Mouse (Mus musculus) adrenal gland, postnatal 10 days (tissue): ENCODE measurements around the gene Frem3. TPM values are rescaled to one million over a fixed set of nuclear protein-coding genes. Genes with fewer than 3 reads are reported as not detected.

Source experiments
- DNase-seq: peaks from one replicate; pipeline ENCODE4 v3.0.0; 2021; ENCODE audit warnings: mixed read lengths
- total RNA-seq, 2 experiments: library from RNA; stranded (reverse); gene quantifications; 2 replicates each; pipeline ENCODE4 v1.2.3; 2021

Frem3 gene
- total RNA-seq, 2 experiments from 2014 or later, result not detected

GRCm38 (mm10) chr8:80710670-80711400 lies 100.0 kb downstream of the Frem3 start:
- DNase-seq, result peak; percentile 42

- DNase-seq, result no peak
These were observed 103.6 kb downstream of the Frem3 start for GRCm38 (mm10) chr8:80714461-80714860.

- DNase-seq, result no peak
These were observed 121.4 kb downstream of the Frem3 start for GRCm38 (mm10) chr8:80732326-80732725.

DNA sequence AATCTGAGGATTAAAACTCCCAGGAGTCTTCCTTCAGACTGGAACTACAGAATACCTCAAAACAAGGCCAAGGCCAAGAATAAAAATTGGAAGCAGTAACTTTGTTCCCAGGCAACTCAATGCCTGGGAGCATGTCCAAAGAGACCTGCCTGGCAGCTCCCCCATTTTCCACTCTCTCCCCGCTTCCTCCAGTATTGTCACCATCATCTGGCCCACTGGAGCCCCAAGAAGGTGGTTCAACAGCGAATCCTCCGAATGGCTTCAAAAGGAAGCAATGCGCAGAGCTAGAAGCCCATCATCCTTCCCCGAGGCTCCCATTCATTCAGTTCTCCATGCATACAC lies 127.1 kb downstream of the Frem3 start:
- peak; percentile 71 for DNase-seq

- DNase-seq, result peak; percentile 56
These were observed 127.7 kb downstream of the Frem3 start for GRCm38 (mm10) chr8:80738388-80739154.

GRCm38 (mm10) chr8:80739155-80739924 lies 128.5 kb downstream of the Frem3 start, which contains the start of gene Smarca5:
Gene Smarca5 (minus strand): TSS chr8:80739497.
- peak; percentile 97 for DNase-seq

- no peak for DNase-seq
These were observed 129.1 kb downstream of the Frem3 start for GRCm38 (mm10) chr8:80739932-80740331.

Other genes with a start within 250 kb of the Frem3 start
- gene Gypa, start 117.3 kb upstream of the Frem3 start, total RNA-seq, result 10 to 100 TPM in 1 of 2 experiments, 1 to 10 TPM in 1; 4.3 to 10.9 TPM
- gene Smarca5, start 128.4 kb downstream of the Frem3 start, total RNA-seq, result 10 to 100 TPM; 62.0 to 63.1 TPM